Mouse (Mus musculus): ENCODE results near the gene Zc3h14. TPM values are rescaled to one million over a fixed set of nuclear protein-coding genes. Genes with fewer than 3 reads are reported as not detected.

Zc3h14 gene
- polyA plus RNA-seq (2017; shearing (Covaris generic)) = 122 TPM

GRCm38 (mm10) chr12:98746746-98747379 is at the start of gene Zc3h14:
TSS of gene Zc3h14 (plus strand) at chr12:98746964.

GRCm38 (mm10) chr12:98736951-98737800 is 9.6 kb upstream of the Zc3h14 start, which contains the start of gene Ptpn21:
TSS of gene Ptpn21 (minus strand) at chr12:98737405.

Other genes with a start within 250 kb of the Zc3h14 start
- 0.05 TPM for gene Kcnk10, start 168.7 kb upstream of the Zc3h14 start, polyA plus RNA-seq (2017; shearing (Covaris generic))
- 0.32 TPM for gene Spata7, start 118.8 kb upstream of the Zc3h14 start, polyA plus RNA-seq (2017; shearing (Covaris generic))
- 2.8 TPM for gene Ptpn21, start 9.6 kb upstream of the Zc3h14 start, polyA plus RNA-seq (2017; shearing (Covaris generic))
- 19.8 TPM for gene Eml5, start 154.5 kb downstream of the Zc3h14 start, polyA plus RNA-seq (2017; shearing (Covaris generic))
- 1.3 TPM for gene Ttc8, start 173.6 kb downstream of the Zc3h14 start, polyA plus RNA-seq (2017; shearing (Covaris generic))

Measured in naive thymus-derived CD4-positive, alpha-beta T cell, adult 5 months (primary cell).